Mouse (Mus musculus) gastrocnemius, postnatal 4 days (tissue): ENCODE measurements at regions not wholly inside any gene's neighbourhood (a gene's known extent, or its start where the extent isn't known, plus 50 kb on each side); places are given as distances from the start of the nearest gene placed in this dataset.

Experiments
- DNase-seq, 2 experiments: peaks; one replicate each; pipeline ENCODE4 v3.0.0; 2021 to 2022; ENCODE audit warnings: low spot score in 2 of 2, mixed read lengths in 2 of 2

GRCm38 (mm10) chr12:14415543-14416181, 263.8 kb upstream of the Fam84a start:
- no peak for DNase-seq

GRCm38 (mm10) chr12:14411102-14411501, 259.2 kb upstream of the Fam84a start:
- DNase-seq, result no peak

- DNase-seq, result no peak
These were observed 253.9 kb upstream of the Fam84a start for GRCm38 (mm10) chr12:14405796-14406195.

DNA sequence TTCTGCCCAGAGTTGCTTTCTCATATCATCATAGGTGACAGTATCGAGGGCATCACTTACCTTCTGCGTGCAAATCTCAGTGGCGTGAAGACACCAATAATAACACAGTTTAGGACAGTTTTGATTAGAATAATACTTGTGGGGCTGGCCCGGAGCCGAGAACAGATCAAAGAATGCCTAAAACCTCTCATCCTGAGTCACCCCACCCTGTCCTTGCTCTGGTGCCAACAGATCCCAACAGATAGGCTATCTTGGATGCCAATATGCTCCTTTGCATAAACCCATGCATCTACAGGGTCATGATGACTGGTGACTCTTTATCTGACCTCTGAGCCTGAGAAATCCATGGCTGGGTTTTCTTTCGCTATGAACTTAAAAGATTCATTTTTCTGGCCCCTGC, 224.4 kb upstream of the Fam84a start:
- DNase-seq, result no peak

DNA sequence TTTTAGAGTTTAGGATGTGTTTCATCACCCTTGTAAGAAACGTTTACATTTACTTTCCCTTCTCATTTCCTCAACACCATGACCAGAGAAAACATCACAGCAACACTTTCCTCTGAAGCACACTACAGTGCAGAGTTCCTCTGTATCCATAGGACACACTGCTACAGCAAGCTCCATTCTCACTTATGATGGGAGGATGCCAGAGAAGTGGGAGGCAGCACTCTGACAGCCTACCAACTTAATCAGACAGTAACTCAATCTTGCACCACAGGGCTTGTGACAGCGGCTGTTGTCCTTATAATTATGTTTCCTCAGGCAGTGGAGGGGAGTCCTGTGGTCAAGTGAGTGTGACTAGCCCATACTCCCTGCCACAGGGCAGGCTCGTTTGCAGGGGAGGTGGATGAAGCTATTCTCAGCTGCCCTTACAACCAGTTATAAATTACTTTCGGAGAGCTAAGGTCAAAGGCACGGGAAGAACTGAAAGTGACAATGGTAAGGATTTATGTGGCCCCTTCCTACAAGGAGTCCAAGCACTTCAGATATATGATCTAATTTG, 186.5 kb upstream of the Fam84a start:
- DNase-seq, result no peak

GRCm38 (mm10) chr12:14337813-14338212, 186.0 kb upstream of the Fam84a start:
- no peak for DNase-seq

DNA sequence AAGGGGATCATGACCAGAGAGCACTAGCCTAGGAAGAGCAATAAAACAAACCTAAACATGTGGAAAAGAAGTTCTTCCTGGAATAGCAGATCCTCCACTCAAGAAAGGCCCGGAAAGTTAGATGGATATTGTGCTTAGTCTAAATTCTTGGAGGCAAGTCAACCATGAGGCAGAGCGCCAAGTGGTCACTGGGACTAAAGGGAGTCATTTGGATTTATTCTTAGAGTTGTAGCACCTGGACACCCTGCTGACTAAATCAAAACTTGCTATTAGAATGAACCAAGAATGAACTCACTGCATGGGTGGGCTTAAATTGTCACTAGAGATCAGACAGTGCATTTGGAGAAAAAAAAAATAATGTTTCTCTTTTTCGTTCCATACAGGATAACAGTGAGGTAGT, 166.8 kb upstream of the Fam84a start:
- DNase-seq, result no peak

GRCm38 (mm10) chr12:14316392-14316791, 164.5 kb upstream of the Fam84a start:
- DNase-seq, result no peak

DNA sequence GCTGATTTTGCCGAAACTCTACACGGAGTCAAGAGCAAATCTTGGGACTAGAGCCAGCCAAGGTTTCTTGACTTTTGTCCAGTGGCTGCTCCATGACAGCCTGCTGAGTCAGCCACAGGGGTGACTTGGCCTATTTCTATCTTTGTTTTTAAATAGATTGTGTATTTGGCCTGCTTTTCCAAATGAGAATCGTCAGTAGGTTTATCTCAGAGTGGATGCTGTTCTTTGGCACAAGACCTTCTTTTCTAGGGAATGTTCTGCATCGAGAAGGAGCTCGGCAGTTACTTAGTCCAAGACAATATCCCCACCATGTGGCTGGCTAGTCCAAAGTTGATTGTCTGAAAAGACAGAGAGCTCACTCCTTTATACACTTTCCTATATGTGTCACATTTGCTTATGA, 163.9 kb upstream of the Fam84a start:
- DNase-seq, result peak in 1 of 2 experiments; percentile 11

DNA sequence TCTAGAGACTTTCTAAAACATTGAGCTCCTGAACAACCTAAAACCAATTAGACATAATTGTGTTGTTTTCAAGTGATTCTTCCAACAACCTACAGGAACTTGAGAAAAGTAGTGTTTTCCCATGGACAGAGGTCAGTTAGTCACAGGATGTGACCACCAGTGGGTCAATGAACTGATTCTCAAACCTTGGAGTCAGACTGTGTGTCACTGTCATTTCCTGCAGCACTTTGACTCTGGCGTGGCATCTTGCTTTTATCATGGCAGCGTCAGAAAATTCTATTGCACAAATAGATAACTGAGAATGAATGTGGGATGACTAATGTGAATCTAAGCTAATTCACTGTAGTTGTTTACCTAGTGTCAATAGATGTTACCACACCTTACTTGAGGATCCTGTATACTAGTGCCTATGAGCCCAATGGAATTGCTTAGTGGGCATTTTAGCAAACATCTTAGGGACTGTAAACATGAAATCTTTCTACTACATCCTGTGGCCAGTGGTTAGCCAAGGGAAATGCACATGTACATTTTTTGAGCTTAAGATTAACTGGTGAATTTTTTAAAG, 150.6 kb upstream of the Fam84a start:
- DNase-seq, result no peak

DNA sequence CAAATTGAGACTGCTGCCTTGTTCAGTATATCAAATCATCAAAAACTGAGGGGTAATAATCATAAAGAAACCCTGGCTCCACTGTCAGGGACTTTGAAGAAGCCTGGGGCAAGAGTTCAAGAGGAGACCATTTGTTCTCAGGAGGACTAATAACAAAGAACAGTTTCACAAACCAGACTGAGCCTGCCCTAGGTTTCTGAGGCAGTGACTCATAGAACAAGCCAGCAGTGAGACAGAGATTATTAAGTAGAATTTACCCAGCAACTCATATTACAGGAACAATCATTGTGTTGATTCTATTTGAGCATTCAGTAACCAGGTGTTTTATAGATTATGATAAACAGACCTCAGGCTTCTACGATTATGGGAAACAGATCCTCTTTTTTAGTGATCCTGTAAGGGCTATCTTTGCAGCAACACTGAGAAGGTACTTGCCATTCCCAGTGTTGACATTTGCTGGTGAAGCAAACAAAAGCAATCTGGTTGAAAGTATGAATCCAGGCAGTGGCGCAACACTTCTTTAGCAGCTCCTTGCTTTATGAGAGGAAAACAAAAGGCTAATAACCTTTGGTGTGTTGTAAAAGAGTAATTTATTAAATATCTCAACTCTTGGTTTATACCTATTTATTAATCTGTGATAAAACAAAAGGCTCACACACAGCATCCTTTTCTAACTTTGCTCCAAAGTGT, 150.0 kb upstream of the Fam84a start:
- no peak for DNase-seq

DNA sequence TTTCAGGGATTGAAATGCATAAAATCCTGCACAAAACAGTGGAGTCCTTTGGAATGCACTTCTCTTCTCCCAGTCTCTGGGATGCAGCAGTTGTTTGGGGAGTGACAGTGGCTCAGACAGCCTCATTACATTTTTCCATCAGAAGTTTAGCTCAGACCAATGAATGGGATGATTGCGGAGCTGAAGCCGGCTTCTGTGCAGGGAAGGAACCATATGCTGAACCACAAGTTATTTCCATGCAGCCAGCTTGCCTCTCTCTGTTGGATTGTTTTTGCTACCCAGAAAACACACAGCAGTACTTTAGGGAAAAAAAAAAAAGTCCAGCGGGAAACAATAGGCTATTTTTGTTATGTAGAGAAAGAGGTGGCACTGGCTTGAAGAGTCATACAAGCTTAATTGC, 140.2 kb upstream of the Fam84a start:
- DNase-seq, result no peak

DNA sequence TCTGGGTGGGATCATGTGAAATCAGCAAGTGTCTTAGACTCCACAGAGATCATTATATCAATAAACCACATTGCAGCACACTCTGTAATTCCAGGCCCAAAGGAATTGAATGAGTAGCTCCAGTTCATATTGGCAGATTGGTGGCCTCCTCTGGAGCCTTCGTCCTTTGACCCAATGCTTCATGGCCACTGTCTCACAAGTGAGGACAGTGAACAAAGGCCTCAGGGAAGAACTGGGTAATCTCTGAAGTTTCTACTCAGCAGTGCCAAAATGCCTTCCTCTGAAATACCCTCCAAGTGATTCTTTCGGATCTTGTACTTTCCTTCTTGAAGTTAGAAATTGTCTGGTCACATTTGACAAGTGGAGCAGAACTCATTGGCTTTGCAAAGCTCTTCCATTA, 135.8 kb upstream of the Fam84a start:
- no peak for DNase-seq

GRCm38 (mm10) chr12:14286676-14287075, 134.8 kb upstream of the Fam84a start:
- no peak for DNase-seq

- no peak for DNase-seq
These were observed 134.1 kb upstream of the Fam84a start for GRCm38 (mm10) chr12:14285870-14286535.

- DNase-seq, result no peak
These were observed 131.3 kb upstream of the Fam84a start for GRCm38 (mm10) chr12:14283106-14283692.

DNA sequence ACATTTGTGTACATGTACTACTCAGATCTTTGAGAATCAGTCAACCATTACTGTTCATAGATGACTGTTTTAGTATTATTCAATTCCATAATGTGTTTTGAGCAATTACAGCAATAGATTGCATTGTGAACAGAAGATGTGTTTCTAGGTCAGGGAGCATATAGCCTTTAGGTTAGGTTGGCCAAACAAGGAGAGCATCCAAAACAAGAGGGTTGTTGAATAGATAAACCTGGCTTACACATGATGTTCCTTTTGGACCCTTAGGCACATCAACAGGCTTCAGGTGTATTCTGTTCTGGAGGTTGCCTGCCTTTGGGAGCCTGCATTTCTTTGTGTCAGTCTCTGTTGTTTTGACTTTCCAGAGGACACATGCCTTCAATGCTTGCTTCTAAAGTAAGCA, 123.4 kb upstream of the Fam84a start:
- no peak for DNase-seq

GRCm38 (mm10) chr12:14274796-14275195, 122.9 kb upstream of the Fam84a start:
- DNase-seq, result no peak

DNA sequence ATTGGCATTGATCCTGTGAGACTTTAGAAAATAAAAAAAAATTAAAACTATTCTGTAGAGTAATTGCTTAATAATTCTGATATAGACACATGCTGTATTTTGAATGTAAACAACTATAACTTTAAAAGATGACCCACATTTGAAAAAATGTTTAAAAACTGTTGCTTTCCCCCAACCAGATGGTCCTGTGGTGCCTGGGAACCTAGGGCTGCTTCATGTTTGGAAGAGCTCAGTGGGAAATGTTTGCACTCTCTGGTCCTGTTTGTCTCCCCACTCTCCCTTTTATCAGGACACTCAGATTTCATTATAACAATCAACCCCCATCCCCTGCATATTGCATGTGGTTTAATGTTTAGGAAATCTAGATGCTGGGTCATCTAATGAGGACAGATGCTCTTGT, 119.4 kb upstream of the Fam84a start:
- DNase-seq, result no peak

GRCm38 (mm10) chr12:14261102-14261501, 109.2 kb upstream of the Fam84a start:
- no peak for DNase-seq

- DNase-seq, result no peak
These were observed 108.4 kb upstream of the Fam84a start for GRCm38 (mm10) chr12:14260288-14260687.

DNA sequence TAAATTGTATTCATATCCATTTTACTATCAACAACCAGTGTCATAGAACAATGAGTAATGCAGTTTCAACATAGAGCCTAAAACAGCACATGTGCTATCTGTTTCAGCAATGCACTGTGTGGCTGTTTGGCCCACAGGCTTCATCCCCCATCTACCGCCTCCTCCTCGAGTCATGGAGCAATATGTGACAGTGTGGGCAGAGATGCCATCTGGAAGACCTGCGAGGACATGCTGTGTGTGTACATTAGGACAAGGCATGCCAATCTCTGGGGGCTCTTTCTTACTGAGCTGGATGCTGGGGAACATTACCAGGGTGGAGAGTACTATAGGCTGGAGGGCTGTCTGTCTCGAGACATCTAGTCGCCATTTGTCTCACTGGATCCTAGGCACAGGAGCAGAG, 101.5 kb upstream of the Fam84a start:
- no peak for DNase-seq
